Mouse (Mus musculus) MEL (cell line): ENCODE data around the gene Bach1.

Experiments used
- CTCF ChIP-seq, 3 experiments: IDR thresholded peaks in 2 of 3; conservative IDR thresholded peaks in 1 of 3; 2 replicates each; pipeline ENCODE4 v1.5.1; 2011 to 2012; ENCODE audit warnings: low read length in 3 of 3, low read depth in 2 of 3, mild to moderate bottlenecking in 2 of 3, improper control_type of control experiment in 1 of 3, inconsistent platforms in 1 of 3, mixed read lengths in 1 of 3, moderate library complexity in 1 of 3; ENCODE audit not compliant: control insufficient read depth in 1 of 3, insufficient read depth in 1 of 3, poor library complexity in 1 of 3, severe bottlenecking in 1 of 3
- GATA1 ChIP-seq: IDR thresholded peaks from 2 replicates; pipeline ENCODE4 v1.6.1; 2011; ENCODE audit warnings: low read depth, low read length, improper control_type of control experiment
- JUND ChIP-seq: IDR thresholded peaks from 2 replicates; pipeline ENCODE4 v1.6.1; 2011; ENCODE audit warnings: low read depth, mild to moderate bottlenecking, improper control_type of control experiment, low read length
- MAX ChIP-seq: IDR thresholded peaks from 2 replicates; pipeline ENCODE4 v1.6.1; 2011; ENCODE audit warnings: low read length, improper control_type of control experiment
- NRF1 ChIP-seq: IDR thresholded peaks from 2 replicates; pipeline ENCODE4 v1.6.1; 2014; ENCODE audit warnings: low read depth, mild to moderate bottlenecking, inconsistent platforms, low read length, improper control_type of control experiment, moderate library complexity; ENCODE audit not compliant: poor library complexity, insufficient read depth, severe bottlenecking
- TCF12 ChIP-seq: IDR thresholded peaks from 2 replicates; pipeline ENCODE4 v1.6.1; 2014; ENCODE audit warnings: low read depth, mild to moderate bottlenecking, inconsistent platforms, low read length, improper control_type of control experiment, moderate library complexity

GRCm38 (mm10) chr16:87661024-87661471 lies 37.7 kb upstream of the Bach1 start:
- TF ChIP-seq TCF12 (no peak), MAX (no peak), GATA1 (no peak), CTCF (IDR thresholded peaks at IDR 0.05 in 2 of 3, conservative IDR thresholded peaks at IDR 0.05 in 1 of 3; ENCODE audit: control insufficient read depth in 1 of 3, insufficient read depth in 1 of 3, low read depth in 2 of 3, low read length in 3 of 3, poor library complexity in 1 of 3, severe bottlenecking in 1 of 3) (no peak), JUND (no peak), NRF1 (no peak)
